Mouse (Mus musculus) neural tube, embryonic 11.5 days (tissue): ENCODE measurements around the gene Zfp956. TPM values are rescaled to one million over a fixed set of nuclear protein-coding genes. Genes with fewer than 3 reads are reported as not detected.
"Not testable (repeated sequence)": the region's sequence is repeated elsewhere in the genome, so short reads cannot be mapped to it uniquely, and the experiment has no call there.

Experiments used
- ATAC-seq: fragments of 200-750 bp; cut with Nextera tagmentation; 2 replicates; pipeline ENCODE4 v1.8.0; 2017; ENCODE audit warnings: moderate number of reproducible peaks, mild to moderate bottlenecking, moderate TSS enrichment, moderate library complexity; ENCODE audit not compliant: insufficient read depth, low FRiP score, low TSS enrichment
- DNase-seq: peaks from one replicate; pipeline ENCODE4 v3.0.0-alpha.2; 2015; ENCODE audit warnings: low spot score
- H3K27ac ChIP-seq: fragments of 300-500 bp; sonication (generic); 2 replicates; pipeline ENCODE4 v1.5.1; 2014; ENCODE audit warnings: low read depth, mild to moderate bottlenecking, low read length
- H3K27me3 ChIP-seq: fragments of 300-500 bp; sonication (generic); 2 replicates; pipeline ENCODE4 v1.6.1; 2014; ENCODE audit warnings: mild to moderate bottlenecking, low read length, mixed read lengths; ENCODE audit not compliant: control insufficient read depth, insufficient read depth
- H3K36me3 ChIP-seq: fragments of 300-500 bp; sonication (generic); 2 replicates; pipeline ENCODE4 v1.6.1; 2014; ENCODE audit warnings: mild to moderate bottlenecking, low read length, moderate library complexity, mixed read lengths; ENCODE audit not compliant: control insufficient read depth, insufficient read depth
- H3K4me1 ChIP-seq: fragments of 300-500 bp; sonication (generic); 2 replicates; pipeline ENCODE4 v1.6.1; 2014; ENCODE audit warnings: low read length, mixed read lengths; ENCODE audit not compliant: control insufficient read depth, insufficient read depth
- H3K4me2 ChIP-seq: fragments of 300-500 bp; sonication (generic); 2 replicates; pipeline ENCODE4 v1.6.1; 2014; ENCODE audit warnings: low read depth, mild to moderate bottlenecking, moderate library complexity
- H3K4me3 ChIP-seq: fragments of 300-500 bp; sonication (generic); 2 replicates; pipeline ENCODE4 v1.5.1; 2014; ENCODE audit warnings: low read depth, low read length
- H3K9ac ChIP-seq: fragments of 300-500 bp; sonication (generic); 2 replicates; pipeline ENCODE4 v1.6.1; 2014; ENCODE audit warnings: mild to moderate bottlenecking, low read length
- H3K9me3 ChIP-seq: fragments of 300-500 bp; sonication (generic); 2 replicates; pipeline ENCODE4 v1.6.1; 2016; ENCODE audit warnings: low read length; ENCODE audit not compliant: control insufficient read depth
- WGBS: fragments of 180-500 bp; shearing (Covaris S2); extraction: QIAGEN DNeasy Blood & Tissue Kit; methylation state at CpG from one replicate; pipeline ENCODE4 v1.1.7; 2014; 5-methylcytosine and 5-hydroxymethylcytosine counted together
- polyA plus RNA-seq: library from polyadenylated mRNA; unstranded; fragments of >200 nt; fragmentation: Nextera tagmentation; extraction: Ambion mirVana; gene quantifications from 2 replicates; pipeline ENCODE4 v1.2.1, GENCODE M21; 2014

Gene Zfp956
- polyA plus RNA-seq, 1 experiment from 2014 or later, result 9.1 TPM

DNA sequence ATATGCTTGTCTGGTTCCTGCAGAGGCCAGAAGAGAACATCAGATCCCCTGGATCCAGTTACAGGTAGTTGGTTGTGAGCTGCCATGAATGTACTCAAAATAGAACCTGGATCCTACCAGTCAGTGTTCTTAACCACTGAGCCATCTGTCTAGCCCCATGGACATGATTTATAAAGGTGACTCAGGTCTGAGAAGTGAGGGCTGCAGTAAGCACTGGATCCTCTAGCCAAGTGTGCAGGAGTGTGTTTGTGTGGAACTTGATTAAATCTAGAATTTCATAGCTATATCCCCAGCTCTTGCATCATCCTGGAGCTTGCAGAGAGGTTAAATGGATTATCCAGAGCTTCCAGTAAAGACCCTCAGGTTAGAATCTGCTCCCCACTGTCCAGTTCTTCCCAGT, 4.6 kb downstream of the Zfp956 start:
- H3K27ac ChIP-seq, result no peak overlapping the region
- no peaks in the 10 kb centered on the region for H3K9me3 ChIP-seq
- DNase-seq, result no peak
- ATAC-seq, result no peak
- H3K36me3 ChIP-seq, result peaks cover 2% of the 10 kb centered on the region; the same call in 1 of the 2 replicates
- H3K4me1 ChIP-seq, result no peaks in the 10 kb centered on the region
- H3K4me2 ChIP-seq, result no peak overlapping the region
- no peaks in the 10 kb centered on the region for H3K27me3 ChIP-seq
- no peak overlapping the region for H3K9ac ChIP-seq
- H3K4me3 ChIP-seq, result no peak overlapping the region

DNA sequence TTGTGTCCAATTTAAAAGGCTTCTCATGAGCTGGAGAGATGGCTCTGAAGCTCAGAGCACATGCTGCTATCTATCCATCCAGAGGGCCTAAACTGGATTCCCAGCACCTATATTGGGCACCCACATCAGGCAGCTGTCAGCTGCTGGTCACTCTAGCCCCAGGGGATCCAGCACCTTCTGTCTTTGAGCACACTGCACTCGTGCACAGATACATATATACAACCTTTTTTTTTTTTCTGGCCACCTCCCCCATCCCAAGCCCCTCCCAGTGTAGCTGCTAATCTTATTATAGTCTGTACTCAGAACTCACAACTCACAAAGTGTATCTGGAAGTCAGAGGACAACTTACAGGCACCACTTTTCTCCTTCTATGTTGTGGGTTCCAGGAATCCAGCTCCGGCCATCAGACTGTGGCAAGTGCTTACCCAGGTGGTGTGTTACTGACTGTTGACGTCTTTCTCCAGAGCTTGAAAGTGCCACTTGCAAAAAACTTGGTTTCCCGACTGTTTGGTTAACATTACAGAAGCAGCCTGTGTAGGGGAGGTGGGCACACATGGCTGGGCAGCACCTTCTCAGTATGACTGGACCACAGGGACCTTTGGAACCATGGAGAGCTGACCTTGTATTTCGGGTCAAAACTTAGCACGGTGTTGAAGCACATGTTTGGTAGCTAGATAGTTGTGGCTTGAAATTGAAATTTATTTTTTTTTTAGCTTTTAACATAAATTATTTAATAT, 7.7 kb downstream of the Zfp956 start:
- ATAC-seq (no peak), DNase-seq (no peak)
- Histone ChIP-seq H3K9ac (no peak overlapping the region), H3K9me3 (no peaks in the 10 kb centered on the region), H3K36me3 (peaks cover 5% of the 10 kb centered on the region), H3K4me3 (no peak overlapping the region), H3K4me2 (no peak overlapping the region), H3K4me1 (no peaks in the 10 kb centered on the region), H3K27ac (no peak overlapping the region), H3K27me3 (no peaks in the 10 kb centered on the region)
- WGBS, result 87% methylated on average over 6 of the region's 6 CpGs

DNA sequence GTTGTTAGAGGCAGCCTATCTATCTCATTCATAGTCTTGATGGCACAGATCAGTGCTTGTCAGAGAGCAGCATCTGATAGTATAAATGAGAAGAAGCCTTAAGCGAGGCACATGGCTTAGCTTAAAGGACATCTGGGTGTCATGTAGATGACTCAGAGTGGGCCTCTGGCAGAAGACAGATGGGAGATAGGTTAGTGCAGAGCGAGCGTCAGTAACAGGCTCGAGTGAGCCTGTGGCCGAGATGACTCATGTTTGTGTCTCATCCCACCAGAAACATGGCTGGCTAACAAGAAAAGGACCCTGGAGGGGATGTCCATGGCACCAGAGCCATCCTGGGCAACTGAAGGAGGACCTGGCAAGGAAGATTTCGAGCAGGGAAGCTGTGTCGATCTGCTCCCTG, 9.9 kb downstream of the Zfp956 start:
- H3K27ac ChIP-seq, result no peak overlapping the region
- ATAC-seq, result no peak
- no peak overlapping the region for H3K9ac ChIP-seq
- no peak overlapping the region for H3K4me2 ChIP-seq
- H3K9me3 ChIP-seq, result no peaks in the 10 kb centered on the region
- WGBS, result 87% methylated on average over 7 of the region's 7 CpGs
- H3K27me3 ChIP-seq, result no peaks in the 10 kb centered on the region
- no peaks in the 10 kb centered on the region for H3K4me1 ChIP-seq
- H3K36me3 ChIP-seq, result peaks cover 5% of the 10 kb centered on the region
- no peak overlapping the region for H3K4me3 ChIP-seq
- no peak for DNase-seq

DNA sequence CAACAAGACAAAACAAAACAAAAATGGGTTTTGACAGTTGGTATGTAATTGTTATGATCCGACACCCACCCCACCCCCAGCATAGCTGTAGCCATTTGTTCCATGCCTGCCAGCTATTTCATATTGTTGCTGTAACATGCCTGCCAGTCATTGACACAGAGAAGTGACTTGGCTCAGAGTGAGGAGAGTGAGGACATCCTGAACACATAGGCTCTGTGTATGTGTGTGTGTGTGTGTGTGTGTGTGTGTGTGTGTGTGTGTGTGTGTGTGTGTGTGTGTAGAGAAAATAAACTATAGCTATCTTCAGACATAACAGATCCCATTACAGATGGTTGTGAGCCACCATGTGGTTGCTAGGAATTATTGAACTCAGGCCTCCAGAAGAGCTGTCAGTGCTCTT, 15.0 kb downstream of the Zfp956 start:
- not testable (repeated sequence) for H3K9ac ChIP-seq, H3K27me3 ChIP-seq, H3K36me3 ChIP-seq, H3K4me1 ChIP-seq, ATAC-seq, H3K27ac ChIP-seq, H3K4me2 ChIP-seq, H3K4me3 ChIP-seq, H3K9me3 ChIP-seq, DNase-seq
- WGBS, result 91% methylated on average over 1 of the region's 1 CpGs

DNA sequence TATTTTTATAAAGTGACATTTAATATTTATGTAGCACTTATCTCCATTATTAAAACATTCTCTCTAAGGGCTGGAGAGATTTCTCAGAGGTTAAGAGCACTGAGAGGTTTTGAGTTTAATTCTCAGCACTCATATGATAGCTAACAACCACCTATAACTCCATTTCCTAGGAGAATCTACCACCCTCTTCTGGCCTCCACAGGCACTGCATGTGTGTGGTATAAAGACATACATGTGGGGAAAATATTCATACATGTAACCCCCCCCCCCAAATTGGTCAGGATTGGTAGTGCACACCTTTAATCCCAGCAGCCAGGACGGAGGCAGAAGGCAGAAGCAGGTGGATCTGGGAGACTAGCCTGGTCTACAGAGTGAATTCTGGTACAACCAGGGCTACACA, 21.4 kb downstream of the Zfp956 start:
- ATAC-seq (no peak), DNase-seq (no peak)
- H3K9ac ChIP-seq, result no peak overlapping the region
- no peak overlapping the region for H3K27ac ChIP-seq
- no peaks in the 10 kb centered on the region for H3K27me3 ChIP-seq
- no peaks in the 10 kb centered on the region for H3K36me3 ChIP-seq
- H3K9me3 ChIP-seq, result no peaks in the 10 kb centered on the region
- no peaks in the 10 kb centered on the region for H3K4me1 ChIP-seq
- H3K4me2 ChIP-seq, result no peak overlapping the region
- WGBS, result 85% methylated on average over 1 of the region's 1 CpGs
- H3K4me3 ChIP-seq, result no peak overlapping the region

DNA sequence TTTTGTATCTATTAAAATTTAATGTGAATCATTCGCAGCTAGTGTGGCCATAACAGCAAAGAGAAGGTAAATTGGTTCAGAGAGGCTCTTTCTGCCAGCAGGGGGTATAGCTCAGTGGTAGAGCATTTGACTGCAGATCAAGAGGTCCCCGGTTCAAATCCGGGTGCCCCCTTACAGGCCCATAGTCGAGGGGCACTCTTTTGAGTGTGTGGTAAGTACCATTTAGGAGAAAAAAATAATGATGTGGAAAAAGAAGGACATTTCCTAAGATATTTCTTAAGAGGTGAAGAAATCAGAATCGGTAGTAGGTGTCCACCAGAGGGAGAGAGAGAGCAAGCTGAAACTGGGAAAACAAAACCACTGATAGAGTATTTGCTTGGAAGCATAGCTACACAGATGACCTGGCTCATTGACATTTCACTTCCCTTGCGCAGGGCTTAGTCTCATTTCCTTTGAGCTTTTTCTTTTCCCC, 25.7 kb downstream of the Zfp956 start:
- H3K4me3 ChIP-seq, result no peak overlapping the region
- 20% methylated on average over 6 of the region's 6 CpGs for WGBS
- ATAC-seq, result peak; percentile 45; the same call in 1 of the 2 replicates

DNA sequence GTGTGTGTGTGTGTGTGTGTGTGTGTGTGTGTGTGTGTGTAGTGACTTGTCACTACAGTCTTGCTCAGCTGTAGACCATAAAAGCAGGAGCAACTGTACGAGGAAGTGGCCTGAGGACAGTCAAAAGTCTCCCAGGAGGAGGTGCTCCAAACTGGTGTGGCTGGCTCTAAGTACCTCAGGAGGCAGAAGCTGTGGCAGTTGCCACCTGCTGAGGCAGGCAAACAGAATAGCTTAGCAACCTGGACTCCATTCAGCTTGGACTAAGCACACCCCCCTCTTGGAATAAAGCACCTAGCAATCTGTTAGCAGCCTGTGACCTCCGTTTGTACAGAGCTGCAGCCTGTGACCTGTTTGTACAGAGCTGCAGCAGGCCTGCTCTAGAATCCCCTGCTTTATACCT, 30.7 kb downstream of the Zfp956 start:
- Histone ChIP-seq H3K27ac (no peak overlapping the region), H3K4me1 (no peaks in the 10 kb centered on the region), H3K9me3 (no peaks in the 10 kb centered on the region), H3K27me3 (no peaks in the 10 kb centered on the region), H3K4me3 (no peak overlapping the region), H3K36me3 (no peaks in the 10 kb centered on the region), H3K4me2 (no peak overlapping the region), H3K9ac (no peak overlapping the region)
- ATAC-seq, result no peak
- 15% methylated on average over 2 of the region's 2 CpGs for WGBS
- DNase-seq, result no peak

More for the DNA sequence above, 25.7 kb downstream of the Zfp956 start:
- DNase-seq, result peak; percentile 48
- Histone ChIP-seq H3K4me1 (no peaks in the 10 kb centered on the region), H3K27me3 (no peaks in the 10 kb centered on the region), H3K27ac (no peak overlapping the region), H3K4me2 (no peak overlapping the region), H3K36me3 (no peaks in the 10 kb centered on the region), H3K9me3 (no peaks in the 10 kb centered on the region), H3K9ac (no peak overlapping the region)

DNA sequence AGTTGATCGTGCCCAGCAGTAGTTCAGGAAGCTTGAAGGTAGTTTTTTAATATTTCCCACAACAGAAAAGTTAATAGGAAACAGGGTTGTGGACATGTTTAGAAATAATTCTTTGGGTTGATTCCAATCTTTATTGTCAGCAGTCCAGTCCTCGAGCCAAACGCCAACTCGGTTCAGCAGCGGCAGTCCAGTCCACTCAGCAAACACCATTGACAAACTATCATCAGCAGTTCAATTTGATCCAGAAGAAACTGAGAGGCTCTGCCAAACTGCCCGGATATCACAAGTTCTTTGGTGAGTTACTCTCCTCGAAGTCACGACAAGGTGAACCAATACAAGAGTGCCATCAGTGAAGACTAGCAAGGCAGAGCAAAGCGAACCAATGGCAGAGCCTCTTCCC, 42.5 kb downstream of the Zfp956 start:
- no peak for DNase-seq
- 85% methylated on average over 9 of the region's 9 CpGs for WGBS
- Histone ChIP-seq H3K4me1 (no peaks in the 10 kb centered on the region), H3K4me2 (no peak overlapping the region), H3K4me3 (no peak overlapping the region), H3K27ac (no peak overlapping the region), H3K36me3 (no peaks in the 10 kb centered on the region), H3K27me3 (no peaks in the 10 kb centered on the region), H3K9me3 (no peaks in the 10 kb centered on the region), H3K9ac (no peak overlapping the region)
- no peak for ATAC-seq

DNA sequence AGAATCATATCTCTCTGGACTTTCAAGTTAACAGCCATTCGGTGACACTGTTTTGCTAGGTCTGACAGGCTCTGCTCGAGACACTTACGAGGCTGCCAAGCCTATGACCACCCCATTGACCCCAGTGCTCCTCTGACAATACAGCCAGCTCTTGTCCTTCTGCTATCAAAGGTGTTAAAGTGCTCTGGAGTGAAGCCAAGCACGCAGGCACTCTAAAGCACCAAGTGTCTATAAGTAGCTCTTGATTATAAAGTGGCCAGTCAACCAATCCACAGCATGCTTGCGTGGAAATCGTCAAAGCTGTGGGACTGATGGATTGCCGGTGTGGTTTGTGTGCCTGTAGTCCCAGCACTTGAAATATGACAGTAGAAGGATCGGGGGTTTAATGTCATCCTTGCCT, 57.5 kb downstream of the Zfp956 start:
- Histone ChIP-seq H3K9ac (no peak overlapping the region), H3K36me3 (no peaks in the 10 kb centered on the region), H3K4me2 (no peak overlapping the region), H3K9me3 (no peaks in the 10 kb centered on the region), H3K4me1 (no peaks in the 10 kb centered on the region), H3K27ac (no peak overlapping the region), H3K4me3 (no peak overlapping the region), H3K27me3 (no peaks in the 10 kb centered on the region)
- DNase-seq, result no peak
- ATAC-seq, result no peak
- 67% methylated on average over 8 of the region's 8 CpGs for WGBS
